Mouse (Mus musculus): ENCODE results near the gene Gm4133. TPM values are rescaled to one million over a fixed set of nuclear protein-coding genes. Genes with fewer than 3 reads are reported as not detected.
"Not testable (repeated sequence)": the region's sequence is repeated elsewhere in the genome, so short reads cannot be mapped to it uniquely, and the experiment has no call there.

The Gm4133 gene
- total RNA-seq (2021) = not detected
- long read RNA-seq, experiment 1 = 0 reads
- long read RNA-seq, experiment 2 = 0 reads

GRCm38 (mm10) chr7:20333965-20334364 lies at the start of gene Gm4133:
Gene Gm4133, minus strand, starts transcription at chr7:20334065.
- not testable (repeated sequence) for DNase-seq (ENCODE audit: low spot score)

GRCm38 (mm10) chr7:20375310-20375709 lies 41.4 kb upstream of the Gm4133 start, which contains the start of gene Gm5728:
Gene Gm5728, minus strand, starts transcription at chr7:20375410.
- DNase-seq (ENCODE audit: low spot score) = not testable (repeated sequence)

Other genes starting within 250 kb of the Gm4133 start
- gene Vmn1r91, start 234.4 kb downstream of the Gm4133 start, total RNA-seq (2021) = not detected
- not detected for gene Gm16442, start 211.5 kb downstream of the Gm4133 start, total RNA-seq (2021)
- not detected for gene Vmn1r93, start 195.0 kb downstream of the Gm4133 start, total RNA-seq (2021)
- gene Vmn1r94, start 165.7 kb downstream of the Gm4133 start, total RNA-seq (2021) = not detected
- gene Vmn1r95, start 140.4 kb downstream of the Gm4133 start, total RNA-seq (2021) = not detected
- gene Gm6164, start 128.5 kb downstream of the Gm4133 start, total RNA-seq (2021) = not detected
- gene Gm4498, start 100.2 kb downstream of the Gm4133 start, total RNA-seq (2021) = not detected
- not detected for gene Gm5890, start 71.2 kb downstream of the Gm4133 start, total RNA-seq (2021)
- gene Gm5728, start 41.3 kb upstream of the Gm4133 start, total RNA-seq (2021) = not detected
- not detected for gene Vmn1r100, start 83.9 kb upstream of the Gm4133 start, total RNA-seq (2021)
- not detected for gene Vmn1r101, start 108.5 kb upstream of the Gm4133 start, total RNA-seq (2021)
- gene Gm10670, start 140.9 kb upstream of the Gm4133 start, total RNA-seq (2021) = not detected
- not detected for gene Vmn1r103, start 176.5 kb upstream of the Gm4133 start, total RNA-seq (2021)
- gene Vmn1r104, start 199.8 kb upstream of the Gm4133 start, total RNA-seq (2021) = not detected
- not detected for gene Gm5726, start 211.7 kb upstream of the Gm4133 start, total RNA-seq (2021)
- not detected for gene Gm4141, start 242.2 kb upstream of the Gm4133 start, total RNA-seq (2021)

Data from gastrocnemius, adult 18-20 months (tissue).